Mouse (Mus musculus) right cerebral cortex, adult 18-20 months (tissue): Measurements from ENCODE around the gene Car6.

Experiments used
- DNase-seq: peaks from one replicate; pipeline ENCODE4 v3.0.0; 2022; ENCODE audit warnings: mixed read lengths

The Car6 gene

DNA sequence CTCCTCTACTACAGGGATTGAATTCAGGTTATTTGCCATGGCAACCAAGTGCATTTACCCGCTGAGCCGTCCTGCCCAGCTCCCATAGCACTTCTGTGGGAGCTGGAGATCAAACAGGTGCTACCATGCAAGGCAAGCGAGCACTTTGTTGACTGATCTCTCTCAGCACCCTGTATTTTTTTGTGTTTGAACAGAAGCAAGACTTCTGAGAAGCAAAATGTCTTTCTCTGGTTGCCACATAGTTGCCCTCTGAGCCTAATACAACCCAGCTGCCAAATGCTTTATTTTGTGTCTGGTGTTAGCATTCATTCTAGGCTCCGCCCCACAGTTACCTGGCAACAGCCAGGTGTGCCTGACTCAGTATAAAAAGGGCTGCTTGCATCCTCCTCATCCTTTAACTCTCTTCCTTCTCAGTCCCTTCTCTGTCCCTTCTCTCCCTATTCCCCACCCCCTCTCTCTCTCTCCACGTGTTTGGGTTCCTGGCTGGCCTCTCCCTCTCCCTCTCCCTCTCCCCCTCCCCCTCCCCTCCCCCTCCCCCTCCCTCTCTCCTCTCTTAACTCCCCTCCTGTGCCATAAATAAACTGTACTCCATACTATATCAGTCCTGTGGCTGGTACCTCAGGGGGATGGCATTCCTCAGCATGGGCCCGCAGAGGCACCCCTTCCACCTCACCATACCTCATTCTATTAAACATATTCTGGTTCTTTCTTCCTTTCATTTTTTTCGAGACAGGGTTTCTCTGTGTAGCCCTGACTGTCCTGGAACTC lies 27.6 kb upstream of the Car6 start:
- DNase-seq: no peak

DNA sequence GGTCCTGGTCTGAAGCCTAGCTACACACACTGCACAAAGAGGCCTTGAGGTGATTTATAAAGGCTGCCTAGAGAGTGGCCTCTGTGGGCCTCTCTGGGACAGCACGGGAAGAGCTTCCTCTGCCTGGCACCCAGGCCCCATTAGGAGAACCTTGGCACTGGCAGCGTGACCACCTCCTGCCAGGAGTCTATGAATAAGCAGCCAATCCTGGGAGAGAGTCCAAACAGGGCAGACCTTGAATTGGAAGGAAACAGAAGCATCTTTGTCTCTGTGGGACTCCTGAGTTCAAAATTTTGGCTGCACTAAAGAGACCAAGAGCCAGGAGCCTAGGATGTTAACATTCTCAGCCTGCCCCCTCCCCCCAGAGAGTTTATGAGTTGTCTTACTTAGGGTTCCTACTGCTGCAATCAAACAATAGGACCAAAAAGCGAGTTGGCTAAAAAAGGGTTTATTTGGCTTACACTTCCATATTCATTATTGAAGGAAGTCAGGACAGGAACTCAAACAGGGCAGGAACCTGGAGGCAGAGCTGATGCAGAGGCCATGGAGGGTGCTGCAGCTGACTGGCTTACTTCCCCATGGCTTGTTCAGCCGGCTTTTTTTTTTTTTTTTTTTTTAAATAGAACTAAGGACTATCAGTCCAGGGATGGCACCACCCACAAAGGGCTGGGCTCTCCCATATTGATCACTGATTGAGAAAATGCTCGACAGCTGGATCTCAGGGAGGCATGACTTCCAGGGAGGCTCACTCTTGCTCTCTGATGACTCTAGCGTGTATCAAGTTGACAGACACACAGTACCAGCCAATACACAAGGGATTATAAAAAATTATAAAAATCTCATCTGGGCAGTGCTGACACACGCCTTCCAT lies 25.9 kb upstream of the Car6 start:
- peak; percentile 64 for DNase-seq

DNA sequence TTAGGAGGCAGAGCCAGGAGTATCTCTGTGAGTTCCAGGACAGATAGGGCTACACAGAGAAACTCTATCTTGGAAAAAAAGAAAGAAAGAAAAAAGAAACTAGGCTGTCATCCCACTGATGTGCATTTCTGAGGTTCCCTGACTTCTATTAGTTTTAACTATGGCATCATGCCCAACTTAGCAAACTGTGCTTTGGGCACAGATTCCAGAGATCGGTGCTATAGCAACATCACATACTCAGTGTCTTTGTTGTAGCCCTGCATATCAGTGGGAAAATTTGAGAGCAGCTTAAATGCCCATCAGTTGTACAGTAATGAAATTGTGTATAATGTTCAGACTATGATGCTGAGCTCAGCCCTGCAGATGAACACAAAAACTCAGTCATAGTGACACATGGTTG lies 24.6 kb upstream of the Car6 start:
- no peak for DNase-seq

DNA sequence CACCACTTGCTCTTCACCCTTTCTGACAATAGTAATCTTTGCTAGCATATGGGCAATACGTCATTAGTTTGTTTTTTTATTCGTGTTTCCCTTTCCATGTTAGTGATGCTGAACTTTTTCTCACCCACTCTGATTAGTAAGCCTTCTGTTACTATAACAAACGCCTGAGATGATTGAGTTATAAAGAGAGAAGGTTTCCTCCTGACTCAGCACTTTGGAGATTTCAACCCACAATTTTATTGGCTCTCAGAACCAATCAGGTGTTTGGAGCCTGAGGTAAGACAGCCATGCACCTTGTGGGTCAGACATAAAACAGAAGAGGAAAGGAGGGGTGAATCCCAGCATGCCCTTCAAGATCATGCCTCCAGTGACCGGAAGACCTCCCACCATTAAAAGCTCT lies 22.7 kb upstream of the Car6 start:
- no peak for DNase-seq

DNA sequence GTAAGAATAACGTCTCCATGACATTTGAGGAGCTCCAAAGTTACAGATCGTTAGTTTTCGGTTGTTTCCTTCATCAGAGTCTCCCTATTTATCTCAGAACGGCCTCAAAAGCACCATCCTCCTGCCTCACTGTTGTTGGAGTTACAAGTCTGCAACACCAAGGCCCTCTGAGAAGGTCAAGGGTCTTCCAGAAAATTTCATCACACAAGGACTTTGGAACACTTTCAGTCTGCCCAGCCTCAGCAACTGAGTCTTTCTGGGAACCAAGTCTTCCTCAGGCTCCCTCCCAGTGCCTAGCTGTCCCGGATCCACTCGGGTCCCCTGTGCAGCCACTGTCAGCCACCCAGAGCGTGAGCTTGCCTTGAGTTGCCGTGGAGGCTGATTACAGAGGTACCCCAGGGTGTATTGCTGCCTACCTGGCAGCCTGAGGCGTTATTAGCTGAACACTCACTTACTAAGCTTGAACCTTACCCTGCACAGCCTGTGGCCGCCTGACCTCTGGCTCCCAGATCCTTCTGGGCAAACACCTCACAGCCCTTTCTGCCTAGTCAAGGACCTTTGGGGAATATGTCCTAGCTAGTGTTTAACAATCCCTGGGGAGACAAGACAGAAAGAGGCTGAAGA lies 20.0 kb upstream of the Car6 start:
- DNase-seq: no peak

- DNase-seq: no peak
These were observed 19.5 kb upstream of the Car6 start for GRCm38 (mm10) chr4:150220584-150220983.

- DNase-seq: no peak
These were observed 18.6 kb upstream of the Car6 start for GRCm38 (mm10) chr4:150219501-150220292.

DNA sequence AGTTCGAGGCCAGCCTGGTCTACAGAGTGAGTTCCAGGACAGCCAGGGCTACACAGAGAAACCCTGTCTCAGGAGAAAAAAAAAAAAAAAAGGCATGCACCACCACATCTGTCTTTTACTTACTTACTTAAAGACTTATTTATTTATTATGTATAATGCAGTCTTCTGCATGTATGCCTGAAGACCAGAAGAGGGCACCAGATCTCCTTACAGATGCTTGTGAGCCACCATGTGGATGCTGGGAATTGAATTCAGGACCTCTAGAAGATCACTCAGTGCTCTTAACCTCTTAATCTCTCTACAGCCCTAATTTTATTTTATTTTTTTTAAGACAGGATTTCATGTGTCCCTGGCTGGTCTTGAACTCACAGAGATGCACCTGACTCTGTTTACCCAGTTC lies 16.8 kb upstream of the Car6 start:
- DNase-seq: no peak

DNA sequence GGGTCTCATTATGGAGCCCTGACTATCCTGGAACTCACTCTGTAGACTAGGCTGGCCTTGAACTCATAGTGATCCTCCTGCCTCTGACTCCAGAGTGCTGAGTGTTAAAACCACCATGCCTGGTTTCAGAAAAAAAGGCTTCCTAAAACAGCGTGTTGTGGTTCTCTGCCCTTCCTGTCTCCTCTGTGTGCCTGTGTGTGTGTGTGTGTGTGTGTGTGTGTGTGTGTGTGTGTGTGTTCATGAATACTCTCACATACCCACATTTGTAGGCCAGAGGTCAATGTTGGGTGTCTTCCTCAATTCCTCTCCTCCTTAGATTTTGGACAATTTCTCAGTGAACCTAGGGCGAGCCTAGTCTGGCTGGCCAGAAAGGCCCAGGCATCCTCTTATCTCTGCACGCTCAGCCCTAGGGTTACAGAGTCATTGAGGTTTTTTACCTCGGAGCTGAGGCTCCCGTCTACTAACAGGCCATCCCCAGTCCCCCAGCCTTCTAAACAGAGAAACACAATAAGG lies 16.0 kb upstream of the Car6 start:
- DNase-seq: no peak

GRCm38 (mm10) chr4:150216423-150216822 lies 15.3 kb upstream of the Car6 start:
- DNase-seq: no peak

DNA sequence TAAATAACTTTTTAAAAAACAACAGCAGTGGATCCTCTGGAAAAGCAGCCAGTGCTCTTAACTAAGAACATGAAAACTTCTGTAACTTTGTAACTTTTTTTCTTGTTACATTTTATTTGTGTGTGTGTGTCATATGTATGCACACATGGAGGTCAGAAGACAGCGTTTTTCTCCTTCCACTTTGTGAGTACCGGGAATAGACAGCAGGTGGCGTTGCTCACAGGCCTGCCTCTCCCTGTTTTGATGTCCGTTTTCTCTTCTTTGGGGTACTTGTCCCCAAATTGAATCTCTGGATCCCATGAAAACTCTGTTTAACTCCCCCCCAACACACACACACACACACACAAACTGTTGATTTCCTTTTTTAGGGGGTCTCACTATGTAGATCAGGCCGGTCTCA lies 12.8 kb upstream of the Car6 start:
- no peak for DNase-seq

GRCm38 (mm10) chr4:150212553-150212971 lies 11.4 kb upstream of the Car6 start:
- DNase-seq: no peak

- no peak for DNase-seq
These were observed 10.9 kb upstream of the Car6 start for GRCm38 (mm10) chr4:150211930-150212552.

DNA sequence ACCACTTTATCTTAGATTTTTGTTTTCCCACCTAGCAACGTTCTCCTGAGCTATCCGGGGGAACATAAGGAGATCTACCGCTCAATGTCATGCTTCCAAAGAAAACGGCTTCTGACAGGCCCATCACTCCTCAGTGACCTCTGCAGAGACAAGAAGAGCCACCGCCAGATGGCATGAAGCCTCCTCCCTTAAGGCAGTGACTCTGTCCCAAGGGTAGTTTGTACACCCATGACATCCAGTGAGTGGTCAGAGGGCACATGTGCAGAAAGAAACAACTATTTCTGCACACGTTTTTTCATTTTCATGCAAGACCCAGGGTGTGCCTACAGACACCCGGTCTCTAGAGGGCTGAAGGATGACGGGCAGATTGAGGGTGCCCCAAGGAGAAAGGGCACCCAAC lies 9.2 kb upstream of the Car6 start:
- DNase-seq: no peak

- no peak for DNase-seq
These were observed 8.6 kb upstream of the Car6 start for GRCm38 (mm10) chr4:150209751-150210150.

DNA sequence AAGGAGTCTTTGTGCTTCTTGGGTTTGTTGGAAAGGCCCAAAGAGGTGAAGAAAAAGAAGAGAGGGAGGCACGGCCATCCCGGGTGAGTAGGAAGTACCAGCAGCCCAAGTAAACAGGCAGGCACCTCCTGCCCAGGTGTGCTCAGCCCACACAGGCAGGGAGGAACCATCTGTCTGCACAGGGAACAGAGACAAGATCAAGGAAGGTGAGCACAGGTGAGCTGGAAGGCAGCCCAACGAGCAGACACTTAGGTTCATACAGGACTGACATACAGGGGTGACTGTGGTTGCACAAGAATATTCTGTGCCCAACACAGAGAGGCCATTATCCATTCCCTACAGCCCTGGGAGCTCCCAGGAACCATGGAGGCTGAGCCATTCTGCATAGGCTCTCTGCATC lies 3.7 kb upstream of the Car6 start:
- no peak for DNase-seq

- DNase-seq: no peak
These were observed 1.6 kb upstream of the Car6 start for GRCm38 (mm10) chr4:150202702-150203101.

DNA sequence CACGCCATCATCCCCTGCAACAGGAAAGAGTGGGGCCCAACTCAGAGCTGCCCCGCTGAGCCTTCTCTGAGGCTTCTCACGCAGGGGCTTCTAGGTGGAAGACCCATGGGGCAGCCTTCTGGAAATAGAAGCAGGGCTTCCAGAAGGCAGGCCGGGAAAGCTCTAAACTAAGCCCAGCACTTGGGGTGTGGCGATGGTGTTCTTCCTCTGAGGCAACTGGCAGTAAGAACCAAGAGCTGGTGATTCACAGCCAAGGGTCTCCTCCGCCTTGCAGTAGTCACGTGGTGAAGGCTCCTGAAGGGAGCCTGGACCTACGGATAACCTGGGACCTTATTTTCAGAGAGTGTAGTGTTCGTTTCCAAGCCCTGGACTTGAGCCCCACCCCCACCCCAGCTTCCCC lies 2.9 kb downstream of the Car6 start:
- no peak for DNase-seq

DNA sequence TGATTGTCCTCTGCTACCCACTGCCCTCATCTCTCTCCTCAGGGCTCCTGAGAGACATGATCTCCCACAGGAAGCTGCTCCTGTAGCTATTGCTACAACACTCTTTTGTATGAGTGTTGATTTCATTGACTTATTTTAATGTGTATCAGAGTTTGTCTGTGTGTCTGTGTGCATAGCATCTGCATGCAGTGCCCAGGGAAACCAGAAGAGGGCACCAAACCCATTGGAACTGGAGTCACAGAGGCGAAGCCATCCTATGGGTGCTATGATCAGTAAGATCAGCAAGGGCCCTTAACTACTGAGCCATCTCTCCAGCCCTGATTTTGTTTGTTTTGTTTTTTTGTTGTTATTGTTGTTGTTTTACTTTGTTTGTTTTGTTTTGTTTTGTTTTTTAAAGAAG lies 7.2 kb downstream of the Car6 start:
- DNase-seq: no peak

DNA sequence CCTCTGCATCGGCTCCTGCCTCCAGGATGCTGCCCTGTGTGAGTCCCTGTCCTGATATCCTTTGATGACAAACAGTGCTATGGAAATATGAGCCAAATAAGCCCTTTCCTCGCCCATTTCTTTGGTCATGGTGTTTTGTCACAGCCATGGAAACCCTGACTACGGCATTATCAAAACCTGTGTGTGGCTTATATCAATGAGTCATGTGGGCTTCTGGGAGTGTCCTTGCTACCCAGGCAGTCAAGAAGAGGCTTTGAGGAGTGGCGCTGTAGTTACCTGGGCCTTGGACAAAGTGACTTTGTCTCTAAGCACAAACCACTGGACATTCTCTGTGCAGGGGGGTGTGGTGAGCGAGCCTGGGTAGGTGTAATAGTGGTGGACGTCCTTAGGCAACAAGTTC lies 8.9 kb downstream of the Car6 start:
- no peak for DNase-seq

DNA sequence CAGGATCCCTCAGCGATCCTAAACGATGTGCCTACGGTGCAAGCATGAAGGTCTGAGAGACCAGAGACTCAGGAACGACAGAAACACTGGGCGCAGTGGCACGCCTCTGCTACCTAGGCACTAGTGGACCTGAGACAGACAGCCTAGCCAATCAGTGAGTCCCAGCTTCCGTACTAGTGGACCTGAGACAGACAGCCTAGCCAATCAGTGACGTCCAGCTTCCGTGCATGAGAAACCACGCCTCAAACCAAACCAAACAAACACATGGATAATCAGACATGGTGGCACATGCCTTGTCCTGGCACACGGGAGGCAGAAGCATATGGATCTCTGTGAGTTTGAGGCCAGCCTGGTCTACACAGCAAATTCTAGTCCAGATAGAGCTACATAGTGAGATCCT lies 12.9 kb downstream of the Car6 start:
- DNase-seq: no peak

GRCm38 (mm10) chr4:150181304-150181703 lies 19.8 kb downstream of the Car6 start:
- no peak for DNase-seq
